Mouse (Mus musculus) adrenal gland, adult 8-10 months (tissue): ENCODE results near the gene Gm15155. TPM values are rescaled to one million over a fixed set of nuclear protein-coding genes. Genes with fewer than 3 reads are reported as not detected.
"Not testable (repeated sequence)": the region's sequence is repeated elsewhere in the genome, so short reads cannot be mapped to it uniquely, and the experiment has no call there.

Source experiments
- DNase-seq: peaks from one replicate; pipeline ENCODE4 v3.0.0; 2022
- total RNA-seq, 4 experiments: library from RNA; stranded (reverse); gene quantifications; 2 replicates each; pipeline ENCODE4 v1.2.4; 2022

Gene Gm15155
- not detected for total RNA-seq

- no peak for DNase-seq
These were observed at the start of gene Gm15155 for GRCm38 (mm10) chrX:155624341-155624841. TSS of gene Gm15155 (plus strand) at chrX:155624741.

- no peak for DNase-seq
These were observed 44.8 kb upstream of the Gm15155 start for GRCm38 (mm10) chrX:155579791-155580190.

- DNase-seq = no peak
These were observed 40.0 kb upstream of the Gm15155 start for GRCm38 (mm10) chrX:155584586-155584985.

- DNase-seq = no peak
These were observed 33.1 kb upstream of the Gm15155 start for GRCm38 (mm10) chrX:155591490-155591889.

- DNase-seq = no peak
These were observed 32.1 kb upstream of the Gm15155 start for GRCm38 (mm10) chrX:155592467-155592866.

GRCm38 (mm10) chrX:155594685-155595084 lies 29.9 kb upstream of the Gm15155 start:
- no peak for DNase-seq

GRCm38 (mm10) chrX:155596390-155596789 lies 28.2 kb upstream of the Gm15155 start:
- DNase-seq = no peak

GRCm38 (mm10) chrX:155601196-155601595 lies 23.3 kb upstream of the Gm15155 start:
- no peak for DNase-seq

GRCm38 (mm10) chrX:155622527-155622926 lies 2.0 kb upstream of the Gm15155 start:
- no peak for DNase-seq

- no peak for DNase-seq
These were observed 1.5 kb upstream of the Gm15155 start for GRCm38 (mm10) chrX:155622961-155623599.

- DNase-seq = no peak
These were observed 750 bp upstream of the Gm15155 start, which contains the start of gene Ptchd1 for GRCm38 (mm10) chrX:155623701-155624281. TSS of gene Ptchd1 (minus strand) at chrX:155623814.

GRCm38 (mm10) chrX:155624895-155625294 lies 354 bp downstream of the Gm15155 start:
- no peak for DNase-seq

GRCm38 (mm10) chrX:155625671-155626196 lies 1.2 kb downstream of the Gm15155 start:
- DNase-seq = no peak

GRCm38 (mm10) chrX:155643975-155644374 lies 19.4 kb downstream of the Gm15155 start:
- no peak for DNase-seq

GRCm38 (mm10) chrX:155645975-155646374 lies 21.4 kb downstream of the Gm15155 start:
- no peak for DNase-seq

- DNase-seq = no peak
These were observed 33.4 kb downstream of the Gm15155 start for GRCm38 (mm10) chrX:155657971-155658370.

GRCm38 (mm10) chrX:155690440-155690839 lies 65.9 kb downstream of the Gm15155 start:
- not testable (repeated sequence) for DNase-seq

GRCm38 (mm10) chrX:155724157-155724556 lies 99.6 kb downstream of the Gm15155 start:
- DNase-seq = no peak

GRCm38 (mm10) chrX:155728387-155728786 lies 103.8 kb downstream of the Gm15155 start:
- no peak for DNase-seq

GRCm38 (mm10) chrX:155888118-155888517 lies 263.6 kb downstream of the Gm15155 start:
- no peak for DNase-seq

GRCm38 (mm10) chrX:155900040-155900439 lies 275.5 kb downstream of the Gm15155 start:
- DNase-seq = no peak

GRCm38 (mm10) chrX:155901742-155902141 lies 277.2 kb downstream of the Gm15155 start:
- no peak for DNase-seq

- no peak for DNase-seq
These were observed 278.6 kb downstream of the Gm15155 start for GRCm38 (mm10) chrX:155903108-155903507.

GRCm38 (mm10) chrX:156009756-156010155 lies 385.2 kb downstream of the Gm15155 start:
- no peak for DNase-seq
